Mouse (Mus musculus) lung, postnatal 0 days (tissue): Measurements from ENCODE around the gene Slc26a1.

Experiments
- CTCF ChIP-seq: IDR thresholded peaks from 2 replicates; pipeline ENCODE4 v1.5.1; 2016; ENCODE audit warnings: antibody characterized with exemption, mild to moderate bottlenecking
- EP300 ChIP-seq: IDR thresholded peaks from 2 replicates; pipeline ENCODE4 v1.6.1; 2016; ENCODE audit warnings: antibody characterized with exemption, mild to moderate bottlenecking, control low read depth

DNA sequence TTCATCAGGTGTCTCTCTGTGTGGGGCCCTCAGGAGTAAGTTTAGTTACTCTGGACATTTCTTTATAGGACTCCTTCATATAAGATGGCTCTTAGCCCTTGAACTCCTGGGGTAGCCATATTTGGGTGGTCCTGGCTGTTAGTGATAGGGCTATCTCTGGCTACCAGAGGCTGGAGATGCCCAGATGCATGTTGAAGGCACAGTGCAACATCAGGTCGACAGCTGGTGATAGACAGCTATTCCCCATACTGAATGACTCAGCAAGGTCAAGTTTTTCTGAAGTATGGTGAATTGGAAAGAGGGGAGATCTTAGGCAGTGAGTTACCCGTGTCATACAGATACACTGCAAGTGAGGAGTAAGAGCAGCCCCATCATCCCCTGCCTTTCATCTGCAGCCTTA lies 32.4 kb upstream of the Slc26a1 start:
- no peak for TF ChIP-seq EP300
- TF ChIP-seq CTCF: no peak
